Mouse (Mus musculus) T-helper 1 cell (primary cell): ENCODE data around the gene Suco.

Experiments used
- in situ Hi-C: fragments of 300-600 bp; cut with MboI, MseI; formaldehyde crosslinking; loops from one replicate; pipeline ENCODE4 v1.15.1; 2025; ENCODE audit warnings: high pct_unique_total_duplicates

Gene Suco

DNA sequence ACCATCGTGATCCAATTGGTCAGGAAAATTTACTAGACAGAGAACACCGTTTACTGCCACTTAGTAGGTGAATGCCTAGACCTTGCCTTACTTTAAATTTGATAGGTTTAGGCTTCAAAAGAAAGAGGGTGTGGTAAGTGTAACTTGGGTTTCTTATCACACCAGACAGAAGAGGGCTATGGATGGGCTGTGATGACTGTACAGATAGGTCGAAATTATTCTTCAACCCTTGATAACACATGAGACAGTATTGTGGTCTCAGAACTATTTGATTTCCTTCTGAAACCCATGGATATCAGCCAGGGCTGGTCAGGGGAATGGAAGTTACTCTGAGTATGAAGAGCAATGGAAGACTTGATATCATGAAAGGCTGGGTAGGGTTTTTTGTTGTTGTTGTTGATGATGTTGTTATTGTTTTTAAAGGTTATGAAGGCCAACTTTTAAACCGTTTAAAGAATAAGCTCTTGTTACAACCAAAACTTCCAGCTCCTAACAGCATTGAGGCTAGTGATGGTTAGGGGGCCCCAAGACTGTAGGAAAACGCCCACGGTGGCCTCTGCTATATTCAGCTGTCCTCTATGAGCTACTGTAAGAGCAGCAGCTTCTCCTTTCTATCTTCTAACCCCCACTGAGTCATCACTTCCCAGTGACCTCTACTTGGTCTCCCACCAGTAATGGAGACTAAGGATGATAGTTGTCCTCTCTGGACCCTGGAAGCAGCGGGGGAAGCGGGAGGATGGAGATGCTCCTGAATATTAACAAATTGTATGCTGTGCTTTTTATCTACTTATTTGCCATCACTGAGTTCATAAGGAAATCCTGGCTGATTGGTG is 84.4 kb downstream of the Suco start:
- in situ Hi-C loops = no loop called here

DNA sequence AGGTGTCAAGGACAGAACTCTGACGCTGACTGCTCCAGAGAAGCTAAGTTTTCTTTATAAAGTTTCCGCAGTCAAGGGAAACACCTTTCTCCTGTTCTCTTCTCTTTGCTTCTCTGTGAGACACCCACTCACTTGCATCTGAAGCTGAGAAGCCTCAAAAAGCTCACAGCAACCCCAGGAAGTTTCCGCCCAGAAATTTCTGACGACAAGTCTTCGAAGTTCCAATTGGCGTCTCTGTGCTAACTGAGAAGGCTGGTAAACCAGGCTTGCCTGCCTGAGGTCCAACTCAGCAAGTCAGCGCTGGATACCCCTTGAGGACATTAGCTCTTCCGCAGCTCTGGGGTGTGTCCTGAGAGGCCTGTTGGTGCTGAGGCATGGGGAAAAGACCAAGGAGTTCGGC is 88.1 kb downstream of the Suco start, which contains the start of gene Fasl:
Gene Fasl (minus strand): TSS at position 157 of the 400 bp plus-strand sequence.
- in situ Hi-C loops = no loop called here

DNA sequence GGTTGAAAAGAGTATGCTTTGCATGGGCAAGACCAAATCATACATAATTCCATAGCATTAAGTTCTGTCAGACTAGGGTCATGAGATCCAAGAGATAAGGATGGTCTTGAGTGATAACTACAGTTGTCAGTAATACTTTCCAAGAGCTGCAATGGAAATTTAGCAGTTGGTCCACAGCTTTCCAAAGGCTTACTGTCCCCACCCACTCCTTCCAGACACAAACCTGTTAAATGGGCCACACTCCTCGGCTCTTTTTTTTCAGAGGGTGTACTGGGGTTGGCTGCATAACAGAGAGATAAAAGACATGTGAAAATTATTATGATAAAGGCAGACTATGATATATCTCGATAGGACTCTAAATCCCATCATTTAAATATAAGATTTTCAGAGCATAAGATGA is 93.8 kb downstream of the Suco start:
- in situ Hi-C loops = no loop called here

DNA sequence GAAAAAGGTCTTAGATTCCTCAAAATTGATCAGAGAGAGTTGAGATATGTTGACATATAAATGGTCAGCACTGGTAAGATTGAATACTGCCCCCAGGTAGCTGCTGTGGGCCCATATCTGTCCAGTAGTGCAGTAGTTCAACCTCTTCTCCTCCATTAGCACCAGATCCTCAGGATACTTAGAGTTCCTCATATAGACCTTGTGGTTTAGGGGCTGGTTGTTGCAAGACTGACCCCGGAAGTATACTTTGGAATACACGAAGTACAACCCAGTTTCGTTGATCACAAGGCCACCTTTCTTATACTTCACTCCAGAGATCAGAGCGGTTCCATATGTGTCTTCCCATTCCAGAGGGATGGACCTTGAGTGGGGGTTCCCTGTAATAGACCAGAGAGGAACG is 94.9 kb downstream of the Suco start:
- in situ Hi-C loops = no loop called here

DNA sequence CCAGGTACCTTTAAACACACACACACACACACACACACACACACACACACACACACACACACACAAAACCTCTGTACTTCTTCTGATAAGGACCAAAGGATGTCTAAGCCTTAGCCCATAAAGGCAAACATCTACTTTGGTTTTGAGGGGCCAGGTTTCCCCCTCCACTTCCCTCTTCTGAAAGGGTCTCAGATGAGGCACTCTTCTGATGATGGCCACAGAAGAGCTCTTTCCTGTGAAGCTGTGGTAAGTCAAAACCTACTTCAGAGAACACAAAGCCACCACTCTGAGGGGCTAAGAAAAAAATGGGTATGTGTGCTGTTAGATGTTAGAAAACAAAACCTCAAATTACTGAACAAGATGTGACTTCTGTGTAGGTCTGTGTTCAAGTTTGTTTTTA is 97.4 kb downstream of the Suco start:
- in situ Hi-C loops = no loop called here

DNA sequence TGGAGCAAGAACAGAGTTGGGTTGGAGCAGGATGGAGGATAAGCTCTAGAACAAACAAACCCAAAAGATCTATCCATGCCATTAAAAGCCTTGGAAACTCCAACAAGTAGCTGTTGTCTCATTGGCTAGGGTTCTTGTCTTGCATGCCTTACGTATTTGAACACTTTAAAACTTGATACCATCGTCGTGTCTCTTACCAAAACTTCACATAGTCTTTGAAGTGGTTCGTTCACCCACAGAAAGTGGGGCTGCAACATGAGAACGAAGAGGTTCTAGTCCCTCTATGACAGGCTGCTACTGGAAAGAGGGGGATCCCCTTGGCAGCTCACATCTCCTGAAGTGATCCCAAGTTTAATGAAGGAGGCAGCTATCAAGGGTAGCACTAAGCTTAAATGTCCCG is 101.3 kb downstream of the Suco start:
- in situ Hi-C loops = no loop called here

DNA sequence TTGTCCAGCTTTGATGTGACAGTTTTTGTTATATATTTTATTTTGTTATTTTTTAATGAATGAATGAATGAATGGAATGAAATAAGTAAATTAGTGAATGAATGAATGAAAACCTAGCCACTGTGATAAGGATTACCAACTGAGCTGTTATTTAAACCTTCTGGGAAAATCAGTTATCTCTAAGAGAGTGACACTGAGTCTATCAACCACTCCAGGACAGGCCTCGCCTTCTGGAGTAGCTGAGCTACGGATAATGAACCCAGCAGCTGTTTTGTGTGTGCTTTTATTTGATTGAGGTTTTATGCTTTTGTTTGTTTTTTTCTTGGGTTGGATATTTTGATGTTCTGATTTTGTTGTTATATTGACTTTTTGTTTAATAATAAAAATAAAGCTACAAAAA is 105.2 kb downstream of the Suco start:
- in situ Hi-C loops = no loop called here

DNA sequence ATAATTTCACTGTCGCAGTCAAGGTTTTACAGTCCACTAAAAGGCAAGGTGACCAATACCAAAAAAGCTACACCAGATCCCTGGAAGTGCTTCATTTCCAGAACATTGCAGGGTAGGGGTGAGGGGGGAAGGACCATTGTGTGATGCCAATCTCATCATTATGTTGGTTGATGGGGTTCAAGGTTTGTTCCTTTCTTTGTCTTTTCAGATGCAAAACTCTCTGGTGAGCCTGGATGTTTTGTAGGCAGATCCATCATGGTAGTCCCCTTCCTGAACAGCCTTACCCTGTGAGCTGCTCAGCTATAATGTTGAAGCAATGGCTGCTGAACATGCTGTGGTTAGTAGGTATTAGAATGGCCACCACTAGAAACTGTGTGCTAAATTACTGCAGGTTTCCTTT is 107.2 kb downstream of the Suco start:
- in situ Hi-C loops = no loop called here

DNA sequence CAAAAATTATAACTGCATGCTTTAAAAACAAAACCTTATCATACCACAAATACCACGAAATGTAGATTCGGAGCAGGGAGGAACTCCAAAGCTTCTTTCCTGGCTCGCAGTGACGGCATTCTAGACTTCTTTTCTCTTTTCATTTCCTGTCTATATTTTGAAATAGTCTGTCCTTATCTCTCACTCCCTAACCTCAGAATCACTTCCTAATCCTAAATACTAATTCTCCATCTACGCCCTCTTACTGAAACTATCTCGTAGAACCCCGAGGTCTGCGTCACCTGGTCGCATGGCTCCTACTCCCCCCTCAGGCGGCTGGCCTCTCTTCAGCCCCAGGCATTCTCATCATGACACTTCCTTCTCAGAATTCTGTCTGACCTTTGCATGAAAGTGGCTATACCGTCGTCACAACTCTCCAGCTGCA is 109.4 kb downstream of the Suco start:
- in situ Hi-C loops = no loop called here

DNA sequence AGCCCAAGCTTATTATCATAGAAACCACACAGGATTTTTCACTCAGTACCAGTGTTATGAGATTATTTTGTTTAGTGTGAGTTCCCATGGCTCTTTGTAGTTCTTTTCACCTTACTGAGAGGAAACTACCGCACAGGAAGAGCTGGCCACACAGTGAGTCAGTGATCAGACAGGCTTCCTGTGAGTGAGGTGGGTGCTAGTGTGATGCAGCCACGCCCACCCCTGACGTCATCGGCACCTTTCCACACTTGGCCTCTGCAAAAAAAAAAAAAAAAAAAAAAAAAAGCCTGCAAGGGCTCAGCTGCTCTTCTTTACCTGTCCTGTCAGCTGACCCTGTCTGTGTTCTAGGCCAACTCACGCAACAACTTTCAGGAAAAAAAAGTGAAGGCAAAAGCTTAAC is 109.8 kb downstream of the Suco start:
- in situ Hi-C loops = no loop called here
